Comparison of ENCODE assay signal across 11 mouse cellular contexts in genomic region chr4:141066709-141067515, GRCm38 (mm10). TPM values are rescaled to one million over a fixed set of nuclear protein-coding genes. Genes with fewer than 3 reads are reported as not detected.
DNase-seq lines count a peak whose midpoint lies in the region; ATAC-seq lines count a peak whose summit lies in the region.
"Had no signal": no experiment of that assay in that cellular context is flagged by ENCODE, and none has a peak within 500 bp of the region (broad histone marks: within the 10 kb centered on the region; RNA-seq: fewer than 3 reads in every experiment).

No protein-coding gene starts in this region.

- no peak overlapping the region for H3K4me2 ChIP-seq in hindbrain, embryonic 15.5 days
- H3K4me2 ChIP-seq: embryonic facial prominence, embryonic 12.5 days had no signal

- H3K27me3 ChIP-seq in hindbrain, embryonic 15.5 days = no peaks in the 10 kb centered on the region
- H3K27me3 ChIP-seq in hindbrain, embryonic 10.5 days (ENCODE audit: insufficient read depth, poor library complexity, severe bottlenecking) = no peaks in the 10 kb centered on the region
- H3K27me3 ChIP-seq: embryonic facial prominence, embryonic 12.5 days had no signal

- no peaks in the 10 kb centered on the region for H3K9me3 ChIP-seq in hindbrain, embryonic 15.5 days
- H3K9me3 ChIP-seq in hindbrain, embryonic 10.5 days = no peaks in the 10 kb centered on the region
- H3K9me3 ChIP-seq: embryonic facial prominence, embryonic 12.5 days had no signal

- 65% methylated on average over 12 of the region's 12 CpGs for WGBS in hindbrain, embryonic 15.5 days
- WGBS in hindbrain, embryonic 10.5 days = 87% methylated on average over 12 of the region's 12 CpGs

- no peak overlapping the region for H3K4me3 ChIP-seq in hindbrain, embryonic 15.5 days
- H3K4me3 ChIP-seq in hindbrain, embryonic 10.5 days = no peak overlapping the region
- H3K4me3 ChIP-seq: embryonic facial prominence, embryonic 12.5 days had no signal

- no peak for DNase-seq in hindbrain, embryonic 10.5 days (ENCODE audit: low spot score)
- peak; percentile 74 for DNase-seq in cerebellum, adult 8-10 months
- peak; percentile 59 to 68 for DNase-seq in heart, postnatal 10 days
- peak; percentile 63 for DNase-seq in lung, postnatal 14 days
- no peak for DNase-seq in right cerebral cortex, postnatal 4 days
- DNase-seq in frontal cortex, postnatal 25 days (ENCODE audit: low spot score in 2 of 2) = no peak

- intact Hi-C loops in heart, postnatal 10 days (cut with DNase I) = no loop called here

- H3K36me3 ChIP-seq in hindbrain, embryonic 15.5 days = peaks cover 47% of the 10 kb centered on the region
- peaks cover 65% of the 10 kb centered on the region for H3K36me3 ChIP-seq in hindbrain, embryonic 10.5 days

- no peak for ATAC-seq in hindbrain, embryonic 15.5 days (ENCODE audit: low FRiP score, low read depth)
- no peak for ATAC-seq in inflammation-experienced regulatory T-cells, adult 6 months

- H3K27ac ChIP-seq in hindbrain, embryonic 15.5 days (replicated peaks) = peak overlapping the region; percentile 49
- no peak overlapping the region for H3K27ac ChIP-seq in hindbrain, embryonic 10.5 days
- H3K27ac ChIP-seq: embryonic facial prominence, embryonic 12.5 days; macrophage had no signal

- peaks cover 16% of the 10 kb centered on the region for H3K4me1 ChIP-seq in hindbrain, embryonic 15.5 days (replicated peaks)
- no peaks in the 10 kb centered on the region for H3K4me1 ChIP-seq in hindbrain, embryonic 10.5 days (replicated peaks)
- H3K4me1 ChIP-seq: embryonic facial prominence, embryonic 12.5 days had no signal

- H3K9ac ChIP-seq in hindbrain, embryonic 15.5 days = no peak overlapping the region
- H3K9ac ChIP-seq: embryonic facial prominence, embryonic 12.5 days had no signal

RNA-seq across cellular contexts. Expression of gene Crocc, which starts 6.6 kb away (rescaled TPM):
- polyA plus RNA-seq in hindbrain, embryonic 15.5 days (2015; fragmentation: Nextera tagmentation; extraction: Ambion mirVana) = 6.2 and 7.7 TPM in 2 replicates
- polyA plus RNA-seq in hindbrain, embryonic 10.5 days (2016; fragmentation: Nextera tagmentation; extraction: Ambion mirVana) = 11.4 and 12.0 TPM in 2 replicates
- 1 to 10 TPM; 7.0 to 7.4 TPM for total RNA-seq in heart, postnatal 10 days (2021)
- polyA plus RNA-seq in inflammation-experienced regulatory T-cells, adult 6 months (2017; shearing (Covaris generic)) = 1 to 10 TPM in 1 of 3 experiments, under 1 TPM in 2; 0.67 to 1.2 (median 0.67) TPM

RNA-seq across cellular contexts. Expression of gene Necap2, which starts 11.2 kb away (rescaled TPM):
- 50.6 and 56.2 TPM in 2 replicates for polyA plus RNA-seq in hindbrain, embryonic 15.5 days (2015; fragmentation: Nextera tagmentation; extraction: Ambion mirVana)
- 60.2 and 66.0 TPM in 2 replicates for polyA plus RNA-seq in hindbrain, embryonic 10.5 days (2016; fragmentation: Nextera tagmentation; extraction: Ambion mirVana)
- 10 to 100 TPM; 33.3 to 34.3 TPM for total RNA-seq in heart, postnatal 10 days (2021)
- 10 to 100 TPM; 85.9 to 95.9 (median 91.8) TPM for polyA plus RNA-seq in inflammation-experienced regulatory T-cells, adult 6 months (2017; shearing (Covaris generic))

RNA-seq across cellular contexts. Expression of gene Spata21, which starts 21.2 kb away (rescaled TPM):
- 0.43 and 0.71 TPM in 2 replicates for polyA plus RNA-seq in hindbrain, embryonic 15.5 days (2015; fragmentation: Nextera tagmentation; extraction: Ambion mirVana)
- not detected in 2 replicates for polyA plus RNA-seq in hindbrain, embryonic 10.5 days (2016; fragmentation: Nextera tagmentation; extraction: Ambion mirVana)
- total RNA-seq in heart, postnatal 10 days (2021) = not detected
- 1 to 10 TPM; 1.1 to 1.5 (median 1.5) TPM for polyA plus RNA-seq in inflammation-experienced regulatory T-cells, adult 6 months (2017; shearing (Covaris generic))
- total RNA-seq: MEL had no signal
- polyA plus RNA-seq: macrophage had no signal

RNA-seq across cellular contexts. Expression of gene Mfap2, which starts 56.7 kb away (rescaled TPM):
- 161 and 173 TPM in 2 replicates for polyA plus RNA-seq in hindbrain, embryonic 15.5 days (2015; fragmentation: Nextera tagmentation; extraction: Ambion mirVana)
- 307 and 334 TPM in 2 replicates for polyA plus RNA-seq in hindbrain, embryonic 10.5 days (2016; fragmentation: Nextera tagmentation; extraction: Ambion mirVana)
- total RNA-seq in heart, postnatal 10 days (2021) = 10 to 100 TPM; 47.6 to 53.7 TPM
- not detected for polyA plus RNA-seq in inflammation-experienced regulatory T-cells, adult 6 months (2017; shearing (Covaris generic))
- total RNA-seq: MEL had no signal
- polyA plus RNA-seq: macrophage had no signal

Comparison
In these comparisons a context has a peak if more than half of its experiments do, and no peak if none do; other contexts are left out.
1. DNase-seq: peak in cerebellum, adult 8-10 months (single experiment), heart, postnatal 10 days (2 of 2) and lung, postnatal 14 days (single experiment); none in hindbrain, embryonic 10.5 days (single experiment), right cerebral cortex, postnatal 4 days (single experiment) and frontal cortex, postnatal 25 days (0 of 2).